Mouse (Mus musculus) small intestine, adult 2 months (tissue): ENCODE data around the gene Btbd35f17.
"Not testable (repeated sequence)": the region's sequence is repeated elsewhere in the genome, so short reads cannot be mapped to it uniquely, and the experiment has no call there.

Experiments used
- CTCF ChIP-seq: fragments of 200-500 bp; IDR thresholded peaks from 2 replicates; pipeline ENCODE4 v1.5.1; 2012; ENCODE audit warnings: low read depth, mild to moderate bottlenecking, control low read depth, inconsistent platforms, low read length, moderate library complexity, mixed read lengths; ENCODE audit not compliant: insufficient replicate concordance, insufficient read length; ENCODE audit errors: extremely low read depth
- POLR2A ChIP-seq: fragments of 200-500 bp; IDR thresholded peaks from 2 replicates; pipeline ENCODE4 v1.6.1; 2012; ENCODE audit warnings: low read depth, mild to moderate bottlenecking, control low read depth, inconsistent platforms, low read length, moderate library complexity

- not testable (repeated sequence) for TF ChIP-seq CTCF, POLR2A
Observed at GRCm38 (mm10) chrX:4370336-4370735, at the start of gene Btbd35f17.
